Mouse (Mus musculus): ENCODE data around the gene Zfp810.

DNA sequence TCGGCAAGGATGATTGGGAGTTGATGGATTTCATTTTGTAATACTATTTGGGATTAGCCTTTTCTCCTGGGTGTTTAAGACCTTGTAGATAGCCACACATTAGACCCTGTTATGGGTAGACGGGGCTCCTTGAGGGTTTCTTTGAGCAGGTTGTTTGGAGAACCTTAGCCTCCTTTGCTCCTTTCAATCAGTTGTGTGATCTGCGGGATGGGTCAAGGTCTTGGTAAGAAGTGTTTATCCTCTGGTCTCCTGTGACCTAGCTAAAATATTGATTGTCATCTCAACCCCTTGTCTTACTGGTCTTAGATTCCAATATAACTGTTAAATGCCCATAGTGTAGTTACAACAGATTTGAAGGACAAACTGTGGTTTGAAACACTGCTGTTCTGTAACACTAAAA is 77.4 kb downstream of the Zfp810 start:
- TF ChIP-seq CTCF (IDR thresholded peaks at IDR 0.05; ENCODE audit: low read depth, low read length) (no peak), POLR2A (IDR thresholded peaks at IDR 0.05; ENCODE audit: insufficient read depth, low read length) (no peak), EP300 (IDR thresholded peaks at IDR 0.05; ENCODE audit: insufficient read depth, low read depth, low read length) (no peak)
